Mouse (Mus musculus): Measurements from ENCODE around the gene Sowaha. TPM values are rescaled to one million over a fixed set of nuclear protein-coding genes. Genes with fewer than 3 reads are reported as not detected.

Sowaha gene
- total RNA-seq, 2 experiments from 2014 or later = 59.1 to 81.6 TPM

DNA sequence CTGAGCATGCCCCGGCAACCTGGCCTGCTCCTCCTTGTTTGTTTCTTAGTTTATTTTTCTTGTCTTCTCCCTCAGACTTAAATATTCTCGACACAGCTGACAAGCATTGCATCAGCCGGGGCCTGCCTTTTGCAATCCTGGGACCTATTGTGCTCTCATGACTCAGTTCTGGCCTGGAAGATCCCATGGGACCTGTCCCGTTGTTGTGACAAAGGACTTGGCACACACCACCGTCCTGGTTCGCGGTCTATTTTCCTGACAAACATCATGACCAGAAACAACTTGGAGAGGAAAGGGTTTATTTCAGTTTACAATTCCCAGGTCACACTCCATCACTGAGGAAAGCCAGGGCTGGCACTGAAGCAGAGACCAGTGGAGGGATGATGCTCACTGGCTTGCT is 28.1 kb upstream of the Sowaha start:
- no peak for DNase-seq (ENCODE audit: low spot score in 2 of 2)
- intact Hi-C loops (cut with DNase I) = no loop called here

DNA sequence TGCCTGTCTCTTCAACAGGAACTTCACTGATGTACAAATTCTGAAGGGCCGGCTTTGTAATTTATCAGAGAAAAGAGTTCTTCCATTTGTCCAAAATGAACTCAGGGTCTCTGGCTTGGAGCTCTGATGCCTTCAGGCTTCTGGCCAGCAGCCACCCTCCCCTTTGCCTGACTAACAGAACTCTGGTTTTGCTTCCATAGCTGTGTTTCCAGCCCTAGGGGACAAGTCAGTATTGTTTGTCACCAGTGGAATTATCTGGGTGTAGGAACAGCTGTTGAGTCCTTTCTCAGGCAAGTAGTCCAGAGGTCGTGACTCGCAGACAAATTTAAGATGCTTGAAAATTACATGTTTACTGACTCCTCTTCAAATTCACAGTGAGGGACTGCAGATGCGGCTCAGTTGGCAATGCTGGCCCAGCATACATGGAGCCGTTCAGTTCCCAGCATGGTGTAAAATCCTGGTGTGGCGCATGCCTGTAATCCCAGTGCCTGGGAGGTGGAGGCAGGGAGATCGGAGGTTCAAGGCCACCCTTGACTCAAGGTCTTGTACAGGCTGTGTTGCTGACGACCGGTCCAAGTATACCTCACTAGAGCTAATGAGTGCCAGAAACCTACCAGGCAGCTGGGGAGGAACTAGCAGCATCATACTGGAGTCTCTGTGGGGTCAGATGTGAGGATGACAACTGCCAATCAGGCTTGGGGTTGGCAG is 27.2 kb upstream of the Sowaha start:
- no peak for DNase-seq (ENCODE audit: low spot score in 2 of 2)
- intact Hi-C loops (cut with DNase I) = no loop called here

DNA sequence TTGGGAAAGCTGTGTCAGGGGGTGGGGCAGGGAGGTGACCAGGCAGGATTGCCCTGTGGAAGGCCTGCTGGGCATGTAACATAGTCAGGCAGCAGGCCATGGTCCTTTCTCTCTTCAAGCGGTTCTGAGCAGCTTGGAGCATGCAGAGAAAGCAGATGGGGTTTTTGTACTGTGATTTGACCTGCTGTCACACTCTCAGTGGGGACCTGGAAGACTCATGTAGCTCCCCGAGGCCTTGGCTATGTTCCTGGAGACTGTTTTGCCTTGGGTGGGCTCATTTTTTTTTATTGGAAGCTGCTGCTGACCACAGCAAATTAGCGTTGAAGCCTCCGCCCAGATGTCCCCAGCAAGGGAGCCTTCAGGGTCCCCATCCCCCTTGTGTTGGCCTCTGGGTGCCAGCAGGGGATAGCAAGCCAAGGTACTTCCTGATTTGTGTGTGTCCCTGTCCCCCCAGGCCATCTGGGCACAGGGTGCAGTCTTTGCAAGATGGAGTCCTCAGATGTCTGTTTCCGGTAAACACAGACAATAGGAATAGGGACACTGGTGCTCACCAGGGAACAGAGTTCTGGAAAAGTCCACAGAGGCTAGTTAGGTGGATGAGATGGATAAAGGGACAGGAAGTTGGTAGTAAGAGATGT is 25.1 kb upstream of the Sowaha start:
- no peak for DNase-seq (ENCODE audit: low spot score in 2 of 2)
- intact Hi-C loops (cut with DNase I) = loop anchor here (2.0 kb wide), 1 partner anchor 14 kb away; the partner anchor contains the start of gene Sept8

DNA sequence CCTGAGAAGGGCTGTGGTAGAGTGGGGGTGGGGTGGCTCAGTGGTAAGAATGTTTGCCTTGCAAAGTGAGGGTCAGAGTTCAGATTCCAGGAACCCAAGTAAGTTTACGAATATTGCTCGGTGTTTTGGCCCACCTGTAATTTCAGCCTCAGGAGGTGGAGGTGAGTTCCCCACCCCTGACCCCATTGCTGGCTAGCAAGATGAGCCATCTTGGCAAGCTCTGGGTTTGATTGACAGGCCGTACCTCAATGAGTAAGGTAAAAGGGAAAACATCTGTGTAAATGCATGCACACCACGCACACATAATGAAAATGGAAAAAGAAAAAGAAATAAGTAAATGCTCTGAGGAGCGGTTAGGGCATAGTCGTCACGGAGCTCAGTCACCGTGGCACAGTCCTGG is 24.3 kb upstream of the Sowaha start:
- intact Hi-C loops (cut with DNase I) = loop anchor here (2.0 kb wide), 1 partner anchor 14 kb away; the partner anchor contains the start of gene Sept8
- no peak for DNase-seq (ENCODE audit: low spot score in 2 of 2)

DNA sequence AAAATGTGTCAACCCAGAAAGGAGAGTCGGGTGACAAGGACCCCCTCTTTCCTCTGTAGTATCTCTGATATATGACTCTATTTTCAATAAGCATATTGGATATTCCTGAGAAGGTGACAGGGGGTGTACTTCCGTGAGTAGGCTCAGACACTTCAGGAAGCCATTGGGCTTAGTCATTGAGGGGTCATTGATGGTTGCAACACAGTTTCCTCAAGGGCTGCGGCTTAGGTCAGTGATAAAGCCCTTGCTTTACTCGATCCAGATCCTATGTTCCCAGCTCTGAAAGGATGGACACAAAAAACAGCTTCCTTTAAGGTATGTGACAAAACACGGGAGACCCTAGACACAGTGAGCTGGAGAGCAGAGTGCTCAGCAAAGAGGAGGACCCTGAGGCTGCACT is 23.7 kb upstream of the Sowaha start:
- intact Hi-C loops (cut with DNase I) = loop anchor here (2.0 kb wide), 1 partner anchor 15 kb away; the partner anchor contains the start of gene Sept8
- DNase-seq (ENCODE audit: low spot score in 2 of 2) = no peak

DNA sequence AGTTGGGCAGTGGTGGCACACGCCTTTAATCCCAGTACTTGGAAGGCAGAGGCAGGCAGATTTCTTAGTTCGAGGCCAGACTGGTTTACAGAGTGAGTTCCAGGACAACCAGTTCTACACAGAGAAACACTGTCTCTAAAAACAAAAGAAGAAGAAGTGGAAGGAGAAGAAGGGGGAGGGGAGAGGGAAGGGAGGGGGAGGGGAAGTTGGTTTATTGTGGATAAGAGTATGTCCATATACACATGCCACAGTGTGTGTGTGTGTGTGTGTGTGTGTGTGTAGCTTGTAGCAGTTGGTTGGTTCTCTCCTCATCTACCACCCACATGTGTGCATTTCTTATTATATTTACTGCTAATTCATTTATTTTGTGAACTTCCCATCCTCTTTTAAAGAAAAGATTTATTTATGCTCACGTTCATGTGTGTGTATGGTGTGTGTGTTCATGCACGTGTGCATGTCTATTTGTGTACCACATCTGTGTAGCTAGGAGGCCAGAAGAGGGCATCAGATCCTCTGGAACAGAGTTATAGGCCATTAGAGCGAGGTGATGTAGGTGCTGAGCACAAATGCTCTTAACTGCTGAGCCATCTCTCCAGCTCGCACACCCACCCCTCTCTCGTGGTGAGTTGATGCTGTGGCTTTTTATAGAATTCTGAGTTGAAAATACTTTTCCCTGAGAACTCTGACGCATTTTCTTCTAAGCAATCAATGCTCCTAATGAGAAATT is 22.1 kb upstream of the Sowaha start:
- intact Hi-C loops (cut with DNase I) = no loop called here
- no peak for DNase-seq (ENCODE audit: low spot score in 2 of 2)

DNA sequence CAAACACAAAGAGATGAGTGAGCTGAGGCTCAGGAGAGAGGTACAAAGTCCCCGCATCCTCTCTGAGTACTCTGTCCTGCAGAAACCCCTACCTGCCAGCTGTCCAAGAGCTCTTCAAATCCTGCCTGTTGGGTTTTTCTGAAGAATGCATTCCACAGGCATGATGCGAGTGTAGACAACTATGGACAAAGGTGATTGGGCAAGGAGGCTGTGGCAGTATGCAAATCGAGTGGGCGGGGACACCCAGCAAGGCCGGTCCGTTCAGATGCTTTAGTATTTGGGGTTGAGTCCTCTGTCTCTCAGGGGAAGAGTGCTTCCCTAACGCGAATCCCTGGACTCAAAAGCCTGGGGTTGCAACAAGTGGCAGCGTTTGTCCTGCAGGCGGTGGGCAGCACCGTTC is 20.5 kb upstream of the Sowaha start:
- intact Hi-C loops (cut with DNase I) = no loop called here

DNA sequence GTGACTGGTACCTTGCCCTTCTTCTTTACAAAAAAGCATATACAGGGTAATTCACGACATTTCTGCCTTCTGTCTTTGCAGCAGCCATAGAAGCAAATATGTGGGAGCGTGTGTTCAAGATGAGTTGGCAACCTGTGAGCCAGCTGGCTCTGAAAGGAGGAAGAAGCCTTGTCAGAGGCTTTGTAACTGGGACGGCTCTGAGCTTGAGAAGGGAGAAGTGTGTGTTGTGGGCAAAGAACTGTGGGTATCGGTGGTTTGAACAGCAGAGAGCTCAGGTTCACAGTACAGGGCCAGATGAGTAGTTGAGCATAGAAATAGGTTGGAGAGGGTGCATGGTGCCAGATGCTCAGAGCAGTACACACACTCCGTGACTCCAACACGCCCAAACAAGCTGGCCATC is 16.9 kb upstream of the Sowaha start:
- peak; percentile 60 to 65 for DNase-seq (ENCODE audit: low spot score in 2 of 2)
- intact Hi-C loops (cut with DNase I) = no loop called here

More for the DNA sequence above, 20.5 kb upstream of the Sowaha start:
- DNase-seq (ENCODE audit: low spot score in 2 of 2) = no peak

DNA sequence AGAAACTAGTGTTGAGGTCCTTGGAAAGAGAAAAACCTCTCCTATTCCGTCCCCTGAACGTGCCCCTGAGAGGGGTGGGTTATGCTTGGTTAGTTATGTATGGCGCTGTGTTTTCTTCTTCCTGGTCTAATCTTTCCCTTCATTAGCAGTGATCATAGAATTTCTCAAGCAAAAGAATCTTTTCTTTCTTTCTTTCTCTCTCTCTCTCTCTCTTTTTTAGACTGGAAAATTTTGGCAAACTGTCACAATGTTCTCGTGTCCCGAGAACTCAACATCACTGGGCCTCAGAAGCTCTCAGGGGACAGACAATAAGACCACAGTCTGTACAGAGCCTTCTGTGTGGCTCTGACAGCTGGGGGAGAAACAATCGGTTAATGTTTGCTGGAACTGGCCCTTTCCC is 15.3 kb upstream of the Sowaha start:
- intact Hi-C loops (cut with DNase I) = no loop called here
- DNase-seq (ENCODE audit: low spot score in 2 of 2) = no peak

DNA sequence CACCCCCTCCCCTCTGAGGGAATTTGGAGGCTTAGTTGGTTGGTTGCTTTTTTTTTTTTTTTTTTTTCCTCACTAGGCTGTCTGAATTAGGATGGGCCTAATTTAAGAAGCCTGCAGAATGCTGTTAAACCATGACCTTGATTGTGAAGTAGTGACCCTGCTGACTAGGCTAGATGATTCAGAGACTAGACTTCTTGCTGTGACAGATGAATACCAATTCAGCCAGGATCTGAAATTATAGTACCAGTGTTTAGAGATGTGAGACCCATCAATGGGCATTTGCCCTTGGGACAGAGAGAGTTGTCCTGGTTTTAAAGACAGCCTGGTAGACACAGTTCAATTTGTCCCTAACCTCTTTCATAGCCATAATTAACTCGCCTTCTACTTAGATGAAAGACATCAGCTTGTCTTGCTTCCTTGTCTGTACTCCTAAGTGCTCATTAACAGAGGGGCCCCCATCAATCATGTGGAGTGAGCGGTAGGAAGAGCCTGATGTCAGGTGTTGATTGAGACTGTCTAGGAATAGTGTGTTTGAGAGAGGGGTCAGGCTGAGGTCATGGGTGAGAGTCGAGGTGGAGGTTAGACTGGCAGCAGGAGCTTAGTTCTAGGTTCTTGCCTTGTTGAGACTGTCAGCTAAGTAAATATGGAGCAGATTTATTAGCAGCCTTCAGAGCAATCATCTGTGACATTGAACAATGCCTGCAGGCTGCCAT is 13.3 kb upstream of the Sowaha start:
- no peak for DNase-seq (ENCODE audit: low spot score in 2 of 2)
- intact Hi-C loops (cut with DNase I) = no loop called here

DNA sequence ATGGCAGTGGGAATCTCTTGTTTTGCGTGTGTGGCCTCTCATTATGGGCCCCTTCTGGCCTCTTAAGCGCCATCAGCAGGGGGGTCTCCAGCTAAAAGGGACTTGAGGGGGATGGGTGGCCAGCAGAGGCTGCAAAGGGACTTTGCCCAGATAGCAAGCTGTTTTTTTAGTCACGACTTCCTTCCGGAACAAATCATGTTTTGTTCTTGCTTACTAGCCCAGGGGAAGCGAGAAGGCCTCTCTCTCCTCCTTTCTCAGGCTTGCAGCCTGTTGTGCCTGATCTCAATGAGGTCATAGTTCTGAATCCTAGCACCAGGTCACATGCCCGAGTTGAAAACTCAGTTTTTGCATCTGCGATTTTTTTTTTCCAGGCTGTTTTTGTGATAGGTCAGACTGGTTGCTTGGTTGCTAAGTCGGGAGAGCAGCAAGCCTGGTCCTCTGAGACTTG is 11.9 kb upstream of the Sowaha start:
- no peak for DNase-seq (ENCODE audit: low spot score in 2 of 2)

DNA sequence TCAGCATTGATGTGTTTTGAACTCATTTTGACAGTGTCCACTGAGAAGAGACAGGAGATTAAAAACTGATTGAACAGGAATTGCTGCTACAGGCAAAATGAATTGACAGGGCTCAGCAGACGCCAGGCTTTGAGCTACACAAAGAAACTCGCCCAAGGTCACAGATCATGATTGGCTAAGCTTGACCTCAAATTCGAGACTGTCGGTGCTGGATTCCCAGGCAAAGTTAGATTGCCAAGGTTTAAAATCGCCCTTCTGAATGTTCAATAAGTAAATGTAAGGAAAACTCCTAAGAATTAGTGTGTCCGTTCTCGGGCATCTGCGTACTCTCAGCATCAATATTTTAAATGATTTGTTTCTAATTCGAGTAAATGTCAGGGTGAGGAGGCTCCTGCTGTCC is 9.3 kb upstream of the Sowaha start:
- no peak for DNase-seq (ENCODE audit: low spot score in 2 of 2)
- intact Hi-C loops (cut with DNase I) = no loop called here

More for the DNA sequence above, 11.9 kb upstream of the Sowaha start:
- intact Hi-C loops (cut with DNase I) = no loop called here

DNA sequence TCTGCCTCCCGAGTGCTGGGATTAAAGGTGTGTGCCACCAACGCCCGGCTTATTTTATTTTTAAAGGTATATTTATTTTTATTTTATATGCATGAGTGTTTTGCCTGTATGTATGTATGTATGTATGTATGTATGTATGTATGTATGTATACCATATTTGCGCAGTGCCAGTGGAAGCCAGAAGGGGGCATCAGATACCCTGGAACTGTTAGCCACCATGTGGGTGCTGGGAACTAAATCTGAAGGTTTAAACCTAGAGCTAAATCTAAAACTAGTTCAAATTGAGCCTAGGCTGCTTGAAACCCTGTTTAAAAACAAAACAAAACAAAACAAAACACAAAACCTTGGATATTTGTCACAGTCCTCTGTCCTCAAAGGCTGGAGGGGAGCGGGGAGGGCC is 8.9 kb upstream of the Sowaha start:
- intact Hi-C loops (cut with DNase I) = no loop called here
- DNase-seq (ENCODE audit: low spot score in 2 of 2) = no peak

DNA sequence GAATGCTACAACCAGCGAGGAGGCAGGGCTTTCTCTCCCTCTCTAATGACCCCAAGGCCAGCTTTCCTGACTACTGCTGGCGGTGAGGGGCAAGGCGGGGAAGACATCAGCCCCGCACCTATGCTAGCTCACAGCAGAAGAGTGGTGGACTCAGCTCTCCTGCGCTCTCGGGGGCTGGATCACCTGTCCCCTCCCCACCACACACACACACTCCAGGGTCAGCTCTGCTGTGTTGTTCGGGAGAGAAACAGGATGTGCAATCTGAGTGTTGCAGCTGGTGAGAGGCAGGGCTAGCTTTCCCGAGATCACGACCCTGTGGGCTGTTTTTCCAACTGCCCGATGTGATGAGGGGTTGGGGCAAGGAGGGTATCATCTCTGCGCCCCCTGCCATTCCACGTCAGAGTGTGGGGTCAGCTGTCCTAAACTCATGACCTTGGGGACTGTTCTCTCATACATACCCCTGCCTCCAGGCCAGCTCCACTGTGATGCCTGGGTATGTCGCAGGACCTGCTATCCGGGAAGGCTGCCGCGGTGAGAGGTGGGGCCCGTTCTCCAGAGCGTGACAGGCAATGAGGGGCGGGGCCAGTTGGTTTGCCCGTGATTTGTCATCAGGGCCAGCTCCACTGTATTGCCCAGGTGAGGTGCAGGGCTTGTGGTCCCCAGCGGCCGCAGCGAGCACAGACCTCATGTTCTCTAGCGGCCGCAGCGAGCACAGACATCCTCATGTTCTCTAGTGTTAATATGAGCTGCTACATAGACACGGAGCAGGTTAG is 6.9 kb upstream of the Sowaha start:
- DNase-seq (ENCODE audit: low spot score in 2 of 2) = no peak

DNA sequence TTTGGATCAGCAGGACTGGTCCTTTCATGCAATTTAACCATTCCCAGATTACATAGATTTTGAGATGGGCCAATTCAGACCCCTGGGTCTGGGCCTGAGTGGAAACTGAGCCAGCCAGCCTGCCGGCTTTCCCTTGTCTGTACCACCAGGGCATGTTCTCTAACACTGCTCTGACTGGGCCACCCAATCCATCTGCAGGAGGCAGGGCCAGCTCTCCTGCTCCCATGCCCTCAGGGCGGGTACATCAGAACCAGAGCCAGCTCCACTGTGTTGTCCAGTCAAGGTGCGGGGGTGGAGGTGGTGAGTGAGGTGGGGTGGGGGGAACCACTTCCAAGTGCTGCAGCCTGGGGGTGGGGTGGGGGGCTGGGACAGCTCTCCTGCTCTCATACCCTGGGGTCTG is 6.3 kb upstream of the Sowaha start:
- intact Hi-C loops (cut with DNase I) = no loop called here
- DNase-seq (ENCODE audit: low spot score in 2 of 2) = no peak

More for the DNA sequence above, 6.9 kb upstream of the Sowaha start:
- intact Hi-C loops (cut with DNase I) = no loop called here

DNA sequence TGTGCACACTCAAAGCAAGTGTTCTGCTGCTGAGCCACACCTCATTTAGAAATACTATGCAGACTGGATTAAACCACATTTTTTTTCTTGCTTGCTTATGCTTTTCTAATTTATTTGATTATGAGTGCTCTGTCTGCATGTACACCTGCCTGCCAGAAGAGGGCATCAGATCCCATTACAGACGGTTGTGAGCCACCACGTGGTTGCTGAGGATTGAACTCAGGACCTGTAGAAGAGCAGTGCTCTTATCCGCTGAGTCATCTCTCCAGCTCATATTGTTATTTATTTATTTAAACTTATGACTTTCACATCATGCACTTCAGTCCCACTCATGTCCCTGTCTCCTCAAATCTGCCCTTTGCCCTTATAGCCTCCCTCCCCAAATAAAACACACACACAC is 5.6 kb upstream of the Sowaha start:
- DNase-seq (ENCODE audit: low spot score in 2 of 2) = no peak
- intact Hi-C loops (cut with DNase I) = no loop called here

DNA sequence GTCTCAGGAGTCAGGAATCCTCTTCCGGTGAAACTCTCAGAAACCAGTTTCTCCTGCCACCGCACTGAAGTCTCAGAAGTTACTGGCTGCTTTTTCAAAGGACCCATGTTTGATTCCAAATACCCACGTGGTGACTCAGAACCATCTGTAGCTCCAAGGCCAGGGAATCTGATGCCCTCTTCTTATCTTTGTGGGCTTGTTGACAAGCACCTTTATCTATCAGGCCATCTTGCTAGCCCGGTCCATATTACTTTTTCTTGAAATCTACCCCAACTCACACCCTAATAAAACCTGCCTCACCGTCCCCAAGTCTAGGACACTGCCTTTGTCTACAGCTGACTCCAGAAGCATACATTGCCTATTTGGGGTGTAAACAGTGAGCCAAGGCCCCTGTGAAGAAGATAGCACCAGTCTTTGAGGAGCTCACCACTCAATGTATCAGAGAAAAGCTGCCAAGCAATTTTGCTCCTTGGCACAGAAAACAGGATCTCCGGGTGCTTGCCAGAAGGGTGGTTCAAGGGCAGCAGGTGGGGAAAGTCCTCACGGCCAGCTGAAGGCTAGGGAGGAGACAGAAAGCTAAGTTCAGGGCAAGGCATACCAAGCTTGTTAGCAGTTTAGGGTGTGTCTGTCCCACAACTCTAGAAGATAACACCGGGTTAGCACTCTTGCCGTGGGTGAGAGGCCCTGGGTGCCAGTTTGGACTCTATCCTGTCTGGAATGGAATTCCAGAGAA is 3.3 kb upstream of the Sowaha start:
- intact Hi-C loops (cut with DNase I) = no loop called here
- no peak for DNase-seq (ENCODE audit: low spot score in 2 of 2)

DNA sequence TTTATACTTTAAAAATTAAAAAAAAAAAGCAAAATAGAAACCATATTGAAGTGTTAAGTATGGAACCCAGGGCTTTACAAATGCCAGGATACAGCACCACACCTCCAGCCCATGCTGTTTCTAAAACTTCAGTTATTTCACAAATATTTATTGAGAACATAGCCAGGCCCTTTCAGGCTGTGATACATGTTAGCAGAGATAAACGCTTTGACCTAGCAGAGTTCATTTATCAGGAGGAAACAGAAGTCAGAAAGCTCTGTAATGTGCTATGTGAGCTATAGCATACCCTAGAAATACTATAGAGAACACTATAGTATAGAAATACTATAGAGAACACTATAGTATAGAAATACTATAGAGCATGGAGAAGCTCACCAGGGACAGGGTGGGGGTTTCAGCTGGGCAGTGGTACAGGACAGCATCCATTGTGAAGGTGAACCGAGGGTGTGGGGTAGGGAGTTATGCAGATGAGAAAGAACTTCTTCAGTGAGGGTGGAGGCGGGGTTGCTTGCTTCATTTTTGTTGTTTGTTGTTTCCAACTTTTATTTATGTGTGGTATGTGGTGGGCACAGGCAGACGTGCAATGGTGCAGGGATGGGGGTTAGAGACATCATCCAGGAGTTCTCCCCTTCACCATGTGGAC is 1.1 kb upstream of the Sowaha start:
- intact Hi-C loops (cut with DNase I) = no loop called here

More for the DNA sequence above, 1.1 kb upstream of the Sowaha start:
- no peak for DNase-seq (ENCODE audit: low spot score in 2 of 2)

Measured in left cerebral cortex, postnatal 36 days (tissue).